Mouse (Mus musculus) liver, adult 2 months (tissue): ENCODE measurements around the gene Rps6kb1. TPM values are rescaled to one million over a fixed set of nuclear protein-coding genes. Genes with fewer than 3 reads are reported as not detected.
A peak's percentile ranks its signal among the peaks of the same experiment; 100 is the strongest.

Experiments used
- DNase-seq: peaks from one replicate; pipeline ENCODE4 v3.0.0-alpha.2; 2011; ENCODE audit warnings: low read depth, low spot score; ENCODE audit errors: extremely low read depth
- H3K27ac ChIP-seq: fragments of 200-500 bp; replicated peaks from 2 replicates; pipeline ENCODE4 v1.5.1; 2012; ENCODE audit warnings: low read depth, mild to moderate bottlenecking, control low read depth, inconsistent platforms, low read length; ENCODE audit not compliant: insufficient read depth
- H3K27me3 ChIP-seq: fragments of 200-500 bp; 2 replicates; pipeline ENCODE4 v1.6.1; 2012; ENCODE audit warnings: mild to moderate bottlenecking, moderate library complexity, low read length, inconsistent platforms; ENCODE audit not compliant: control insufficient read depth, insufficient read depth
- H3K36me3 ChIP-seq: fragments of 200-500 bp; 2 replicates; pipeline ENCODE4 v1.6.1; 2012; ENCODE audit warnings: low read length, inconsistent platforms; ENCODE audit not compliant: control insufficient read depth, insufficient read depth
- H3K4me1 ChIP-seq: fragments of 200-500 bp; 2 replicates; pipeline ENCODE4 v1.6.1; 2011; ENCODE audit warnings: low read length; ENCODE audit not compliant: control insufficient read depth, insufficient read depth
- H3K4me3 ChIP-seq: fragments of 200-500 bp; 2 replicates; pipeline ENCODE4 v1.5.1; 2011; ENCODE audit warnings: low read depth, mild to moderate bottlenecking, control low read depth, low read length, moderate library complexity; ENCODE audit not compliant: insufficient read depth
- H3K79me2 ChIP-seq: fragments of 200-500 bp; 2 replicates; pipeline ENCODE4 v1.6.1; 2012; ENCODE audit warnings: inconsistent platforms, mild to moderate bottlenecking, low read length, moderate library complexity; ENCODE audit not compliant: control insufficient read depth, insufficient read depth
- H3K9ac ChIP-seq: fragments of 200-500 bp; 2 replicates; pipeline ENCODE4 v1.6.1; 2012; ENCODE audit warnings: low read depth, mild to moderate bottlenecking, control low read depth, inconsistent platforms, low read length
- CTCF ChIP-seq: fragments of 200-500 bp; IDR thresholded peaks from 2 replicates; pipeline ENCODE4 v1.5.1; 2011; ENCODE audit warnings: low read depth, low read length, control low read depth
- POLR2A ChIP-seq: fragments of 200-500 bp; IDR thresholded peaks from 2 replicates; pipeline ENCODE4 v1.6.1; 2011; ENCODE audit warnings: low read length, control low read depth; ENCODE audit not compliant: insufficient read depth; ENCODE audit errors: extremely low read depth
- WGBS: fragments of 180-500 bp; shearing (Covaris S2); methylation state at CpG from one replicate; pipeline ENCODE4 v1.1.7; 2018; 5-methylcytosine and 5-hydroxymethylcytosine counted together
- polyA plus RNA-seq: library from polyadenylated mRNA; depleted of rRNA; stranded (reverse); fragments of >200 nt; gene quantifications from 2 replicates; pipeline ENCODE4 v1.2.3, GENCODE M21; 2012
- total RNA-seq: library from RNA; depleted of rRNA; stranded (reverse); fragments of >200 nt; gene quantifications from 2 replicates; pipeline ENCODE4 v1.2.3, GENCODE M21; 2014

Gene Rps6kb1
- total and polyA plus RNA-seq, 2 experiments, result 6.3 to 14.4 TPM

GRCm38 (mm10) chr11:86590579-86590978 is 46.0 kb upstream of the Rps6kb1 start:
- DNase-seq, result no peak
- Histone ChIP-seq H3K9ac (no peak overlapping the region), H3K4me3 (no peak overlapping the region), H3K79me2 (no peaks in the 10 kb centered on the region; the same call in 1 of the 2 replicates), H3K27ac (no peak overlapping the region), H3K27me3 (no peaks in the 10 kb centered on the region), H3K4me1 (peaks cover 8% of the 10 kb centered on the region), H3K36me3 (peaks cover 8% of the 10 kb centered on the region; the same call in 1 of the 2 replicates)
- 91% methylated on average over 10 of the region's 10 CpGs for WGBS
- TF ChIP-seq POLR2A (no peak), CTCF (no peak)

- 86% methylated on average over 4 of the region's 4 CpGs for WGBS
- no peaks in the 10 kb centered on the region; the same call in 1 of the 2 replicates for H3K79me2 ChIP-seq
- TF ChIP-seq CTCF (no peak), POLR2A (no peak)
- no peak overlapping the region for H3K9ac ChIP-seq
- no peaks in the 10 kb centered on the region for H3K27me3 ChIP-seq
- peaks cover 8% of the 10 kb centered on the region for H3K4me1 ChIP-seq
- H3K36me3 ChIP-seq, result peaks cover 12% of the 10 kb centered on the region
- H3K27ac ChIP-seq, result no peak overlapping the region
- no peak for DNase-seq
- no peak overlapping the region for H3K4me3 ChIP-seq
Measured at GRCm38 (mm10) chr11:86590066-86590465, 45.5 kb upstream of the Rps6kb1 start.

- Histone ChIP-seq H3K79me2 (no peaks in the 10 kb centered on the region; the same call in 1 of the 2 replicates), H3K4me1 (peaks cover 8% of the 10 kb centered on the region), H3K27me3 (no peaks in the 10 kb centered on the region), H3K9ac (no peak overlapping the region), H3K27ac (peak overlapping the region; percentile 62; the same call in 1 of the 2 replicates), H3K36me3 (peaks cover 18% of the 10 kb centered on the region), H3K4me3 (no peak overlapping the region)
- WGBS, result 93% methylated on average over 4 of the region's 4 CpGs
- DNase-seq, result no peak
- TF ChIP-seq POLR2A, result no peak
- TF ChIP-seq CTCF, result no peak
Measured at GRCm38 (mm10) chr11:86588583-86589298, 44.1 kb upstream of the Rps6kb1 start.

- 27% methylated on average over 7 of the region's 7 CpGs for WGBS
- H3K27me3 ChIP-seq, result no peaks in the 10 kb centered on the region
- H3K36me3 ChIP-seq, result peaks cover 14% of the 10 kb centered on the region
- peak; percentile 50 for DNase-seq
- TF ChIP-seq POLR2A (no peak), CTCF (no peak)
- H3K79me2 ChIP-seq, result no peaks in the 10 kb centered on the region; the same call in 1 of the 2 replicates
- peaks cover 10% of the 10 kb centered on the region for H3K4me1 ChIP-seq
- peak overlapping the region; percentile 100 for H3K27ac ChIP-seq
- H3K9ac ChIP-seq, result peak overlapping the region; percentile 76
- no peak overlapping the region for H3K4me3 ChIP-seq
Measured at GRCm38 (mm10) chr11:86587830-86588229, 43.2 kb upstream of the Rps6kb1 start.

GRCm38 (mm10) chr11:86586868-86587792 is 42.5 kb upstream of the Rps6kb1 start:
- H3K4me1 ChIP-seq, result peaks cover 12% of the 10 kb centered on the region
- H3K27me3 ChIP-seq, result no peaks in the 10 kb centered on the region
- DNase-seq, result peak; percentile 96

More at GRCm38 (mm10) chr11:86586868-86587792, 42.5 kb upstream of the Rps6kb1 start:
- peaks cover 12% of the 10 kb centered on the region for H3K36me3 ChIP-seq
- H3K9ac ChIP-seq, result peak overlapping the region; percentile 98
- H3K79me2 ChIP-seq, result no peaks in the 10 kb centered on the region; the same call in 1 of the 2 replicates
- H3K27ac ChIP-seq, result peak overlapping the region; percentile 100
- peak overlapping the region; percentile 98 for H3K4me3 ChIP-seq
- WGBS, result under 1% methylated on average over 15 of the region's 15 CpGs
- TF ChIP-seq POLR2A (peak; percentile 71; the same call in 1 of the 2 replicates), CTCF (no peak)
